Comparison of ENCODE assay signal across 8 mouse cellular contexts in the genomic region with DNA sequence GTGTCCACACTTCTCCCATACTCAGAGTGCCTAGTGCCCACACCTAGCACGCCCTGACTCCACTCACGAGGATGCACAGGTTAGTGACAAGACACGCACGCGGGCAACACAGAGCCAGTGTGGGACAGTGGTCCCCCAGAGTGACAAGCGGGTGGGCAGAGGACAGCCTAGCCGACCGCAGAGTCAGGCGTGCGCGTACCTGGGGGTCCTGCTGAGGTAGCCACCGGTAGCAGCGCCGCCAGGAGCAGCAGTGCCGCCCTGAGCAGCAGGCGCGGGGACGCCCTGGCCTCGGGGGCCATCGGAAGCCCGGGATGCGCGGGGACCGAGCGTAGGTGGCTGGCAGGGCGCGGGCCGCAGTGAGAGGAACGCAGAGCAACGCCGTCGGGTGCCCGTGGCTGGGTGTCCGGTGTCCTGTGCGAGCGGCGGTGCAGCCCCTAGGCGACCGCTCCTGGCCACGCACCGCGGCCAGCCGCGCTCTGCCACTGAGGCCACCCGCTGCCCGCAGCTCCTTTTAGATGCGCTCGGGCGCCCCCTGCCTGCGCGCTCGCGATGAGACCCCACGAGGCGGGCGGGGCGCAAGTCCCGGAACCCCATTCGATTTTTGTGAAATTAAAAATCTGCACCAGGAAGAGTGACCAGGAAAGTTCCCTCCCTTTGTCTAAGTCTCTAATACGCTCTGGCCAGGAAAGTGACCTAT. TPM values are rescaled to one million over a fixed set of nuclear protein-coding genes. Genes with fewer than 3 reads are reported as not detected.
DNase-seq lines count a peak whose midpoint lies in the region; ATAC-seq and TF ChIP-seq lines count a peak whose summit lies in the region.

A gene (minus strand): TSS at position 484 of the 697 bp plus-strand sequence.

- peak within 1 kb of the TSS; percentile 55 for H3K9ac ChIP-seq in forebrain, embryonic 12.5 days
- peak within 1 kb of the TSS; percentile 76 for H3K9ac ChIP-seq in heart, embryonic 16.5 days (ENCODE audit: low read length)
- H3K9ac ChIP-seq in lung, embryonic 14.5 days: peak within 1 kb of the TSS; percentile 66

- 1% methylated on average over 56 of the region's 60 CpGs for WGBS in forebrain, embryonic 12.5 days
- 1% methylated on average over 59 of the region's 60 CpGs for WGBS in heart, embryonic 16.5 days
- WGBS in lung, embryonic 14.5 days: 1% methylated on average over 60 of the region's 60 CpGs

- H3K4me1 ChIP-seq in forebrain, embryonic 12.5 days: peaks cover 8% of the 10 kb centered on the region; the same call in 1 of the 2 replicates
- peaks cover 14% of the 10 kb centered on the region for H3K4me1 ChIP-seq in heart, embryonic 16.5 days (ENCODE audit: control insufficient read depth, insufficient read depth, low read length)
- no peaks in the 10 kb centered on the region for H3K4me1 ChIP-seq in lung, embryonic 14.5 days (ENCODE audit: insufficient read depth)

- peak; percentile 14 to 18 for DNase-seq in B cell, adult 2 months
- peak; percentile 75 for DNase-seq in adrenal gland, postnatal 25 days
- peak; percentile 79 to 84 for DNase-seq in kidney, postnatal 4 days
- peak; percentile 87 for DNase-seq in lung, embryonic 14.5 days
- peak; percentile 55 for DNase-seq in ovary, postnatal 14 days (ENCODE audit: low spot score)
- DNase-seq in urinary bladder, postnatal 25 days (ENCODE audit: low spot score): peak; percentile 66

- TF ChIP-seq CTCF in lung, embryonic 14.5 days (IDR thresholded peaks at IDR 0.05; ENCODE audit: low read depth): peak; percentile 68

- peak within 1 kb of the TSS; percentile 99 for H3K4me2 ChIP-seq in forebrain, embryonic 12.5 days
- H3K4me2 ChIP-seq in heart, embryonic 16.5 days (ENCODE audit: low read depth, low read length): peak within 1 kb of the TSS; percentile 94
- peak within 1 kb of the TSS; percentile 96 for H3K4me2 ChIP-seq in lung, embryonic 14.5 days

- no peaks in the 10 kb centered on the region for H3K9me3 ChIP-seq in forebrain, embryonic 12.5 days
- no peaks in the 10 kb centered on the region for H3K9me3 ChIP-seq in heart, embryonic 16.5 days (replicated peaks; ENCODE audit: control insufficient read depth, low read length)
- no peaks in the 10 kb centered on the region for H3K9me3 ChIP-seq in lung, embryonic 14.5 days (ENCODE audit: low read depth, low read length)

- H3K4me3 ChIP-seq in forebrain, embryonic 12.5 days (replicated peaks): peak within 1 kb of the TSS; percentile 53
- peak within 1 kb of the TSS; percentile 61 for H3K4me3 ChIP-seq in heart, embryonic 16.5 days (ENCODE audit: low read length)
- H3K4me3 ChIP-seq in lung, embryonic 14.5 days (ENCODE audit: low read depth, low read length): peak within 1 kb of the TSS; percentile 54

- peaks cover 48% of the 10 kb centered on the region for H3K27me3 ChIP-seq in forebrain, embryonic 12.5 days
- peaks cover 42% of the 10 kb centered on the region for H3K27me3 ChIP-seq in heart, embryonic 16.5 days (ENCODE audit: control insufficient read depth, insufficient read depth, low read length)
- peaks cover 29% of the 10 kb centered on the region for H3K27me3 ChIP-seq in lung, embryonic 14.5 days (ENCODE audit: insufficient read depth, low read length)

- H3K27ac ChIP-seq in forebrain, embryonic 12.5 days: no peak within 1 kb of the TSS
- H3K27ac ChIP-seq in heart, embryonic 16.5 days (ENCODE audit: low read length): no peak within 1 kb of the TSS
- H3K27ac ChIP-seq in lung, embryonic 14.5 days (ENCODE audit: low read depth): no peak within 1 kb of the TSS

- ATAC-seq in forebrain, embryonic 12.5 days (ENCODE audit: low FRiP score): peak; percentile 61; the same call in 1 of the 2 replicates
- ATAC-seq in heart, embryonic 16.5 days (replicated peaks; ENCODE audit: extremely low read depth, insufficient read depth, low FRiP score): peak; percentile 53
- peak; percentile 79 for ATAC-seq in lung, embryonic 14.5 days (ENCODE audit: insufficient read depth)

- H3K36me3 ChIP-seq in forebrain, embryonic 12.5 days (replicated peaks): no peaks in the 10 kb centered on the region
- H3K36me3 ChIP-seq in heart, embryonic 16.5 days (ENCODE audit: control insufficient read depth, insufficient read depth): no peaks in the 10 kb centered on the region
- no peaks in the 10 kb centered on the region for H3K36me3 ChIP-seq in lung, embryonic 14.5 days (ENCODE audit: insufficient read depth)

RNA-seq across cellular contexts. Expression of the gene that starts here (rescaled TPM):
- total RNA-seq in adrenal gland, postnatal 25 days (2021): 4.8 and 5.6 TPM in 2 replicates
- polyA plus RNA-seq in forebrain, embryonic 12.5 days (2016; fragmentation: Nextera tagmentation; extraction: Ambion mirVana): 0.79 and 1.3 TPM in 2 replicates
- polyA plus RNA-seq in heart, embryonic 16.5 days (2015; fragmentation: Nextera tagmentation; extraction: Ambion mirVana): 27.1 and 31.4 TPM in 2 replicates
- 33.5 and 37.0 TPM in 2 replicates for polyA plus RNA-seq in lung, embryonic 14.5 days (2014; fragmentation: Nextera tagmentation; extraction: Ambion mirVana)

Comparison
In these comparisons a context has a peak if more than half of its experiments do, and no peak if none do; other contexts are left out.
1. RNA of the gene that starts here (polyA plus RNA-seq): 33.5 to 37.0 TPM in lung, embryonic 14.5 days and 27.1 to 31.4 TPM in heart, embryonic 16.5 days; 0.79 to 1.3 TPM in forebrain, embryonic 12.5 days; every median in the first group is over 10 times any median in the second.
2. DNase-seq: peak in every context shown above with its lines; median percentile 87 in lung, embryonic 14.5 days; 82 in kidney, postnatal 4 days; 75 in adrenal gland, postnatal 25 days; 66 in urinary bladder, postnatal 25 days; 55 in ovary, postnatal 14 days; 16 in B cell, adult 2 months.
3. Peak in every context shown above with its lines, with median percentiles within 50 percentile points of each other: ATAC-seq, H3K4me2 ChIP-seq, H3K4me3 ChIP-seq and H3K9ac ChIP-seq.